Mouse (Mus musculus): ENCODE measurements at regions not wholly inside any gene's neighbourhood (a gene's known extent, or its start where the extent isn't known, plus 50 kb on each side); places are given as distances from the start of the nearest gene placed in this dataset.

- peak; percentile 45 for DNase-seq (ENCODE audit: low read depth)
- TF ChIP-seq POLR2A (IDR thresholded peaks at IDR 0.05; ENCODE audit: borderline replicate concordance, extremely low read depth, insufficient read depth, insufficient read length, poor library complexity, severe bottlenecking), result no peak
- TF ChIP-seq CTCF (IDR thresholded peaks at IDR 0.05; ENCODE audit: borderline replicate concordance, extremely low read depth, insufficient read depth, insufficient read length), result no peak
These were observed 59.5 kb upstream of the Zbtb18 start for GRCm38 (mm10) chr1:177382596-177383190.

DNA sequence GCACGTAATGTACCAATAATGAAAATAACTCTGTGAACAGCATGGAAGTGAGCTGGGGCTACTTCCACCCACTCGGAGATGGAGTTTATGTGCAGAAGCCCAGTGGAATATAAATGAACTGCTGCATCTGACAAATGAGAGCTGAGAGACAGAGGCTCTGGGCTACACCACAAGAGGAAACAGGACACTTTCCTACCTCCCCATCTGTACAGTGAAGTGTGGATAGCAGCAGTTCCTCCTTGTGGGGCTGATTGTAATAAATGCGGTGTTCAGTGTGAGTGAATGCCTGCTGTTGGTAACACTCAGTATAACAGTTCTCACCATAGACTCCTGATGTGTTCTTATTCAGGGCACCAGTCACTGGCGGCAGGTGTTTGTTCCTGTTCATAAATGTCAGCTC lies 60.0 kb upstream of the Zbtb18 start:
- TF ChIP-seq POLR2A (IDR thresholded peaks at IDR 0.05; ENCODE audit: borderline replicate concordance, extremely low read depth, insufficient read depth, insufficient read length, poor library complexity, severe bottlenecking), result no peak
- TF ChIP-seq CTCF (IDR thresholded peaks at IDR 0.05; ENCODE audit: borderline replicate concordance, extremely low read depth, insufficient read depth, insufficient read length), result no peak

DNA sequence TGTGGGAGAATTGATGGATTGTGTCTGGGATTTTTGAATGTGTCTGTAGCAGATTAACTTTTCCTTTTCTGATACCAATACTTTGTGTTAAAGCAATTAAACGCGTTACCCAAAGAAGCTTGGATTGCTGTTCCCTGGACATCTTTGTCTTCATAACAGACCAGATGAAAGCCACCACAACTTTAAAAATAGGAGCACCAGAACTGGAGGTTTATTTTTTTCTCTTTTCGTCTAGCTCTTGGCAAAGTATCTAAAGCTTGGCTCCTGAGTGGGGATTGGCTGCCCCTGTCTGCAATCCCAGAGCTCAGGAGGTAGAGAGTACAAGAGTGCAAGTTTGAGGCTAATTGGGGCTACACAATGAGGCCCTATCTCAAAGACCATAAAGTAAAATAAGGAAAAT lies 64.0 kb upstream of the Zbtb18 start:
- DNase-seq (ENCODE audit: low read depth), result peak; percentile 34
- no peak for TF ChIP-seq POLR2A (IDR thresholded peaks at IDR 0.05; ENCODE audit: borderline replicate concordance, extremely low read depth, insufficient read depth, insufficient read length, poor library complexity, severe bottlenecking)

More for the DNA sequence above, 60.0 kb upstream of the Zbtb18 start:
- peak; percentile 43 for DNase-seq (ENCODE audit: low read depth)

DNA sequence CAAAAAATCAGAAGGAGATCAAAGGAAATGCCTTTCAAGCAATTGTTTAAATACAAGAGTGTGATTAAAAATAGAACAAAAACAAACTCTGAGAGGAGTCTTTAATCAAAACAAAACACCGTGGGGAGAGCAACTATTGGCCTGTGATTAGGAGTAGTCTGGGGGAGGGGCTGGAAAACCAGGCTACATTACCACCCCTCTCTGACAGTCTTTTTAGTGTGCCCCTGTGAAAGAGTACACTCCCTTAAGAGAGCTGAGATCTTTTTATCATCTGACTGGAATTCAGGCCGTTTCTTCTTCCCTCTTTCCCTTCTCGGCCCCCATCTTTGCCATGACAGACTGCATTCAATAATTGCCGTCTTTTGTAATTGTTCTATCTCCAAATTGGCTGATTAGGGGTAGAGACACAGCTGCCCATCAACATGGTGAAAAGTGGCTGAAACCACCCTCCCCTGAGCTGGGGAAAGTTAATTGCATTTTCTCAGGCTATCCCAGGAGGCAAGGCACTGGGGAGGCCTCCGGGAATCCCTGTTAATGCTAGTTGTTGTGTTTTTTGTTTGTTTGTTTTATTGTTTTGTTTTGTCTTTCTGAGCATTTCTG lies 68.8 kb upstream of the Zbtb18 start:
- no peak for TF ChIP-seq POLR2A (IDR thresholded peaks at IDR 0.05; ENCODE audit: borderline replicate concordance, extremely low read depth, insufficient read depth, insufficient read length, poor library complexity, severe bottlenecking)
- TF ChIP-seq CTCF (IDR thresholded peaks at IDR 0.05; ENCODE audit: borderline replicate concordance, extremely low read depth, insufficient read depth, insufficient read length), result no peak
- peak; percentile 82 for DNase-seq (ENCODE audit: low read depth)

GRCm38 (mm10) chr1:177372066-177372465 lies 70.1 kb upstream of the Zbtb18 start:
- TF ChIP-seq POLR2A (IDR thresholded peaks at IDR 0.05; ENCODE audit: borderline replicate concordance, extremely low read depth, insufficient read depth, insufficient read length, poor library complexity, severe bottlenecking) (no peak), CTCF (IDR thresholded peaks at IDR 0.05; ENCODE audit: borderline replicate concordance, extremely low read depth, insufficient read depth, insufficient read length) (no peak)
- DNase-seq (ENCODE audit: low read depth), result peak; percentile 26

GRCm38 (mm10) chr1:177367864-177368610 lies 74.1 kb upstream of the Zbtb18 start:
- no peak for TF ChIP-seq POLR2A (IDR thresholded peaks at IDR 0.05; ENCODE audit: borderline replicate concordance, extremely low read depth, insufficient read depth, insufficient read length, poor library complexity, severe bottlenecking)
- no peak for TF ChIP-seq CTCF (IDR thresholded peaks at IDR 0.05; ENCODE audit: borderline replicate concordance, extremely low read depth, insufficient read depth, insufficient read length)
- no peak for DNase-seq (ENCODE audit: low read depth)

DNA sequence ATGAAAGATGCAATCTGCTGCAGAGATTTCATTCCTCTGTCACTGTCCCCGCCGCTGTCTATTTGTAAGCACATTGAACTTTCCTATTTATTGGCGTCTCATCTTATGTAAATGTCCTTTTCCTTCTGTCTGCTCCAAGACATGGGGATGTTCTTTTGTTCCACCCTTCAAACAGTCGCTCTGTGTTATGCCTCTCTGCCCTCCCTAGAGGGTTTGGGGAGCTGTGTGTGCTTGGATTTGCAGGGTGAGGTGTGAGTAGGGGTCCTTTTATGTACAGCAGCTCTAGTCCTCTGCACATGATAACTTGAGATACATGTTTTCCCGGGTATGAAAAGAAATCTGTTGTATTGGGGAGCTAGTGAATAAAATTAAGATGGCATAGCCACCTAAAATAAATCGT lies 75.2 kb upstream of the Zbtb18 start:
- no peak for TF ChIP-seq CTCF (IDR thresholded peaks at IDR 0.05; ENCODE audit: borderline replicate concordance, extremely low read depth, insufficient read depth, insufficient read length)
- no peak for TF ChIP-seq POLR2A (IDR thresholded peaks at IDR 0.05; ENCODE audit: borderline replicate concordance, extremely low read depth, insufficient read depth, insufficient read length, poor library complexity, severe bottlenecking)

DNA sequence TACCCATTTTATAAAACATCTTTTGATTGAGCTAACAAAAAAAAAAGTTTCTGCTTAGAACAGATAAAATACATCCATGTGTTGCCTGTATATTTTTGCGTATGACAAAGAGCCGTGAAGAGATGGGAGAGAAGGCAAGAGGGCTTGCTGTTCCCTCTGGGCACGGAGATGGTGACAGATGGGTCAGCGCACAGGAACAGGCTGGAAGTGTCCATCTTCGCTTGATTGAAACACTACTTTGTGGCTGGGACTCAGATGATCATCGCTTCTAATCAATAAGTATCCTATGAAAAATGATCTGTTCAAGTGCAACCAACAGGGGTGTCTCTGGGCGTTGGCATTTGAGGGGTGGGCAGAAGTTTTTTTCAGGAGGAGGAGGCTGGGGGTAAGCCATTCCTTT lies 75.7 kb upstream of the Zbtb18 start:
- DNase-seq (ENCODE audit: low read depth), result peak; percentile 48
- TF ChIP-seq CTCF (IDR thresholded peaks at IDR 0.05; ENCODE audit: borderline replicate concordance, extremely low read depth, insufficient read depth, insufficient read length) (no peak), POLR2A (IDR thresholded peaks at IDR 0.05; ENCODE audit: borderline replicate concordance, extremely low read depth, insufficient read depth, insufficient read length, poor library complexity, severe bottlenecking) (no peak)

More for the DNA sequence above, 75.2 kb upstream of the Zbtb18 start:
- peak; percentile 65 for DNase-seq (ENCODE audit: low read depth)

- TF ChIP-seq POLR2A (IDR thresholded peaks at IDR 0.05; ENCODE audit: borderline replicate concordance, extremely low read depth, insufficient read depth, insufficient read length, poor library complexity, severe bottlenecking) (no peak), CTCF (IDR thresholded peaks at IDR 0.05; ENCODE audit: borderline replicate concordance, extremely low read depth, insufficient read depth, insufficient read length) (no peak)
- DNase-seq (ENCODE audit: low read depth), result peak; percentile 39
These were observed 77.8 kb upstream of the Zbtb18 start for GRCm38 (mm10) chr1:177364355-177364754.

- no peak for DNase-seq (ENCODE audit: low read depth)
- no peak for TF ChIP-seq CTCF (IDR thresholded peaks at IDR 0.05; ENCODE audit: borderline replicate concordance, extremely low read depth, insufficient read depth, insufficient read length)
- TF ChIP-seq POLR2A (IDR thresholded peaks at IDR 0.05; ENCODE audit: borderline replicate concordance, extremely low read depth, insufficient read depth, insufficient read length, poor library complexity, severe bottlenecking), result no peak
These were observed 79.8 kb upstream of the Zbtb18 start for GRCm38 (mm10) chr1:177362398-177362797.

- no peak for DNase-seq (ENCODE audit: low read depth)
- TF ChIP-seq POLR2A (IDR thresholded peaks at IDR 0.05; ENCODE audit: borderline replicate concordance, extremely low read depth, insufficient read depth, insufficient read length, poor library complexity, severe bottlenecking) (no peak), CTCF (IDR thresholded peaks at IDR 0.05; ENCODE audit: borderline replicate concordance, extremely low read depth, insufficient read depth, insufficient read length) (no peak)
These were observed 90.5 kb upstream of the Akt3 start for GRCm38 (mm10) chr1:177348400-177349092.

All from brain, embryonic 14.5 days (tissue).